Mouse (Mus musculus): Measurements from ENCODE around the gene Ly6f. TPM values are rescaled to one million over a fixed set of nuclear protein-coding genes. Genes with fewer than 3 reads are reported as not detected.

The Ly6f gene
- polyA plus RNA-seq, 1 experiment from 2014 or later = not detected

DNA sequence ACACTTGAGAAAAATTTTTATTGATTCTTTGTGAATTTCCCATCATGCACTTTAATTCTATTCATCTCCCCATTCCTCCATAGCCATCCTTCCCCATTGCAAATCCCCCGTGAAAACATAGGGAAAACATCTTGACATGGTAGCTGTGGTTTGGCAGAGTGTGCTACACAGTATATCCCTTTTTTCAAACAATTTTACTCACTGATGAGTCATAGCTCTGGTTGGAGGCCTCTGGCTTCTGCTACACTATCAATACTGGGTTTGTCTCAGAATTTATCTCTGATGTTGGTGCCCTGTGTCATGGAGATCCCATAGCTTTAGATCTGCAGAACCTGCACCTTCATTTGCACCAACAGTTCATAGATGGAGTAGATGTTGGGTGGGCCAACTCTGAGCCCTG lies 24.2 kb downstream of the Ly6f start:
- 50% methylated on average over 1 of the region's 1 CpGs for WGBS
- Histone ChIP-seq H3K27ac (replicated peaks in 1 of 2; ENCODE audit: control insufficient read depth in 1 of 2, insufficient read depth in 1 of 2, low read depth in 2 of 2, low read length in 2 of 2) (no peak overlapping the region), H3K4me3 (ENCODE audit: control insufficient read depth in 1 of 2, insufficient read depth in 1 of 2, low read depth in 1 of 2, low read length in 2 of 2) (no peak overlapping the region), H3K4me2 (ENCODE audit: low read length) (no peak overlapping the region), H3K27me3 (ENCODE audit: control insufficient read depth, insufficient read depth, low read length) (no peaks in the 10 kb centered on the region), H3K4me1 (ENCODE audit: control insufficient read depth in 2 of 2, insufficient read depth in 2 of 2, low read length in 2 of 2) (no peaks in the 10 kb centered on the region), H3K36me3 (ENCODE audit: control insufficient read depth, insufficient read depth, low read length) (no peaks in the 10 kb centered on the region), H3K9ac (ENCODE audit: low read length) (no peak overlapping the region), H3K9me3 (ENCODE audit: control insufficient read depth, low read length) (no peaks in the 10 kb centered on the region)
- no peak for ATAC-seq (ENCODE audit: insufficient number of reproducible peaks, insufficient read depth, low FRiP score, low read depth)

DNA sequence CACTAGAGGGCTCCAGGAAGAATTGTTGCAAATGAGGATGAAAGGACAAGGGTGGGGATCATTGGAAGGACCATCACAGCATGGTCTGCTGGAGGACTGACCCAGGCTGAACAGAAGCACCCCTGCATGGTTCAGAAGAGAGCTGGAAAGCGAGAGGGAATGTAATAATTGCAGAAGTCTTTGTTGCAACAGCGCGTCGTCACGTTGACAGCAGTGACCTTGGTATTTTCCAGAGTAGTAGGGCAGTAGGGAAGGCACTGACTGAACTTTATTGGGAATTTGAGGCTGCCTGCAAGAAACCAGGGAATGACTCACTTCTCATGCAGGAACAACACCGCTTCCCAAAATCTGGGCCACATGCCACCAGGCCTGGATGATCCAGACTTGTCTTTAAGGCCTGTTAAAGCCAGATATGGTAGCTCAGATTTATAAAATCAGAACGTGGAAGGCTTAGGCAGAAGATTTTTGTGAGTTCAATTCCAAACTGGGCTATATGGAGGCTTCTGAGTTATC lies 25.7 kb downstream of the Ly6f start:
- H3K9me3 ChIP-seq (ENCODE audit: control insufficient read depth, low read length) = no peaks in the 10 kb centered on the region

DNA sequence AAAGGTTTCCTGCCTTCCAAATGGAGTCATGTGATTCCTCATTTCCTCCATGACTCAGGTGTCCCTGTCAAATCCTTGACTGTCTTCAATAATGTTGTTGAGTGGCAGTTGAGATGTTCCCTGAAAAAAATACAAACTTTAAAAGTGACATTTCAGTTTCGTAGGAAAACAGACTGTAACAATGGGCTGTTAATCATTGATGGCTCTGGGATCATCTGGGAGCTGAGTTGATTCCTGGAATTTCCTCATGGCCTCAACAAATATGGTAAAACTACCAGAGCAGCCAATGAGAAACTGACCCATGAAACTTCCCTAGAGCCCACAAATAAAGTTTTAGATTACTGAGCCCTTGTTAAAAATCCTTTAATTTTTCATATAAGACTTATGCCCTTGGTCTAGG lies 37.9 kb downstream of the Ly6f start:
- H3K4me1 ChIP-seq (ENCODE audit: control insufficient read depth in 2 of 2, insufficient read depth in 2 of 2, low read length in 2 of 2) = no peaks in the 10 kb centered on the region
- 32% methylated on average over 1 of the region's 1 CpGs for WGBS
- H3K4me3 ChIP-seq (ENCODE audit: control insufficient read depth in 1 of 2, insufficient read depth in 1 of 2, low read depth in 1 of 2, low read length in 2 of 2) = no peak overlapping the region
- H3K27me3 ChIP-seq (ENCODE audit: control insufficient read depth, insufficient read depth, low read length) = no peaks in the 10 kb centered on the region
- ATAC-seq (ENCODE audit: insufficient number of reproducible peaks, insufficient read depth, low FRiP score, low read depth) = no peak
- no peak overlapping the region for H3K9ac ChIP-seq (ENCODE audit: low read length)
- H3K27ac ChIP-seq (replicated peaks in 1 of 2; ENCODE audit: control insufficient read depth in 1 of 2, insufficient read depth in 1 of 2, low read depth in 2 of 2, low read length in 2 of 2) = no peak overlapping the region
- H3K4me2 ChIP-seq (ENCODE audit: low read length) = no peak overlapping the region
- H3K9me3 ChIP-seq (ENCODE audit: control insufficient read depth, low read length) = peaks cover 22% of the 10 kb centered on the region
- no peaks in the 10 kb centered on the region for H3K36me3 ChIP-seq (ENCODE audit: control insufficient read depth, insufficient read depth, low read length)

More for the DNA sequence above, 25.7 kb downstream of the Ly6f start:
- Histone ChIP-seq H3K4me1 (ENCODE audit: control insufficient read depth in 2 of 2, insufficient read depth in 2 of 2, low read length in 2 of 2) (no peaks in the 10 kb centered on the region), H3K9ac (ENCODE audit: low read length) (no peak overlapping the region), H3K36me3 (ENCODE audit: control insufficient read depth, insufficient read depth, low read length) (no peaks in the 10 kb centered on the region), H3K4me3 (ENCODE audit: control insufficient read depth in 1 of 2, insufficient read depth in 1 of 2, low read depth in 1 of 2, low read length in 2 of 2) (no peak overlapping the region), H3K27me3 (ENCODE audit: control insufficient read depth, insufficient read depth, low read length) (no peaks in the 10 kb centered on the region), H3K4me2 (ENCODE audit: low read length) (no peak overlapping the region), H3K27ac (replicated peaks in 1 of 2; ENCODE audit: control insufficient read depth in 1 of 2, insufficient read depth in 1 of 2, low read depth in 2 of 2, low read length in 2 of 2) (no peak overlapping the region)
- WGBS = 72% methylated on average over 7 of the region's 7 CpGs
- no peak for ATAC-seq (ENCODE audit: insufficient number of reproducible peaks, insufficient read depth, low FRiP score, low read depth)

DNA sequence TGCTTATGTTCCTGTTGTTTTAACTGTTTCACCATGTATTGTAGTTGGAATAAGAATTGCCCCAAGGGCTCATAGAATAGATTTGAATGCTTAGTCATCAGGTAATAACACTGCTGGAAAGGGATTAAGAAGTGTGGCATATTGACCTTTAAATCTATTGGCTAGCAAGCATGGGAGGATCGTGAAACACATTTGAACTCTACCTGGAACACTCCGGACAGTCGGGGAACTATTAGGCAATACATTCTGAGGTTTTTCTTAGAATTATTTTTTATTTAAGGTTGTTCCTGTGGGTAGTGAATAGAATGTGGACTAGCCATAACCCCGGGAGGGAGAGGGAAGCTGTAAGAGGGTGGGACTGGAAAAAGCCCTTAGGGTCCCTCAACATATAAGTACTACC lies 41.0 kb downstream of the Ly6f start:
- Histone ChIP-seq H3K9me3 (ENCODE audit: control insufficient read depth, low read length) (peaks cover 22% of the 10 kb centered on the region), H3K36me3 (ENCODE audit: control insufficient read depth, insufficient read depth, low read length) (no peaks in the 10 kb centered on the region), H3K4me2 (ENCODE audit: low read length) (no peak overlapping the region), H3K4me1 (ENCODE audit: control insufficient read depth in 2 of 2, insufficient read depth in 2 of 2, low read length in 2 of 2) (no peaks in the 10 kb centered on the region), H3K27ac (replicated peaks in 1 of 2; ENCODE audit: control insufficient read depth in 1 of 2, insufficient read depth in 1 of 2, low read depth in 2 of 2, low read length in 2 of 2) (no peak overlapping the region), H3K9ac (ENCODE audit: low read length) (no peak overlapping the region), H3K4me3 (ENCODE audit: control insufficient read depth in 1 of 2, insufficient read depth in 1 of 2, low read depth in 1 of 2, low read length in 2 of 2) (no peak overlapping the region), H3K27me3 (ENCODE audit: control insufficient read depth, insufficient read depth, low read length) (no peaks in the 10 kb centered on the region)
- ATAC-seq (ENCODE audit: insufficient number of reproducible peaks, insufficient read depth, low FRiP score, low read depth) = no peak
- 82% methylated on average over 4 of the region's 4 CpGs for WGBS

DNA sequence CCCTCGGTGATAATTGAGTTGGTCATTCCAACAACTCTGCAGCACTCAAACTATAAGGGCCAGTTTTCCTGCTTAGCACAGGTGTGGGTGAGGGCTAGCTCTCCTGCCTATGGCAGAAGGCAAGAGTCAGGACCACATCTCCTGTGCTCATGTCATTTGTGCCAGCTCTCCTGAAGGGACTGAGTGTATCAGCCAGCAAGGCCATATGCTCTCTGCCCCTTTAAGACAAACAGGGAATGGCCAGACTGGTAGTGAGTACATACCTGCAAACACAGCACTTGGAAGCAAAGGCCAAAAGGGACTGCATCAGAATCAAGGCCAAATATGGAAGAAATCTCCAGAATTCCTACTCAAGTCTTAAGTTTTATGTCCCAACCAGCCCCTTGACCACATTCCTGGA lies 41.7 kb downstream of the Ly6f start:
- Histone ChIP-seq H3K27me3 (ENCODE audit: control insufficient read depth, insufficient read depth, low read length) (no peaks in the 10 kb centered on the region), H3K36me3 (ENCODE audit: control insufficient read depth, insufficient read depth, low read length) (no peaks in the 10 kb centered on the region), H3K9ac (ENCODE audit: low read length) (no peak overlapping the region), H3K4me2 (ENCODE audit: low read length) (no peak overlapping the region), H3K4me3 (ENCODE audit: control insufficient read depth in 1 of 2, insufficient read depth in 1 of 2, low read depth in 1 of 2, low read length in 2 of 2) (no peak overlapping the region), H3K9me3 (ENCODE audit: control insufficient read depth, low read length) (peaks cover 21% of the 10 kb centered on the region), H3K4me1 (ENCODE audit: control insufficient read depth in 2 of 2, insufficient read depth in 2 of 2, low read length in 2 of 2) (no peaks in the 10 kb centered on the region), H3K27ac (replicated peaks in 1 of 2; ENCODE audit: control insufficient read depth in 1 of 2, insufficient read depth in 1 of 2, low read depth in 2 of 2, low read length in 2 of 2) (no peak overlapping the region)
- WGBS = 89% methylated on average over 1 of the region's 1 CpGs
- no peak for ATAC-seq (ENCODE audit: insufficient number of reproducible peaks, insufficient read depth, low FRiP score, low read depth)

DNA sequence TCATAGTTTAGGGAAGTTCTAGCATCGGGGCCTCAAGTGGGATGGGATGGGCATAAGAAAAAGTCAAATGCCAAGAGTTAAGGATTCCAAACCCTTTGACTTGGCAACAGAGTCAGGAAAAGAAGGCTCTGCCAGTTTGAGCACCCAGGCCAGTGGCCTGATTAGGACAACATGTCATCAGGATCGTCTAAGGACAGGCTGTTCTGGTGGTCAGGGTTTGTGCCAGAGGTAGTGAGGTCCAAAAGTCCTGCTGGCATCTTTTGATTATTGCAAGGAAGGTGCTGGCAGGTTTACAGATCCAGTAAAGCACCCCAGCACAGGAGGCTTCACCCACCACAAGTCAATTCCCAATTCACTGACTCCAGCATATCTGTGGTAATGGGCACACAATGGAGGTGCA lies 46.2 kb downstream of the Ly6f start:
- Histone ChIP-seq H3K36me3 (ENCODE audit: control insufficient read depth, insufficient read depth, low read length) (no peaks in the 10 kb centered on the region), H3K9ac (ENCODE audit: low read length) (no peak overlapping the region), H3K27ac (replicated peaks in 1 of 2; ENCODE audit: control insufficient read depth in 1 of 2, insufficient read depth in 1 of 2, low read depth in 2 of 2, low read length in 2 of 2) (no peak overlapping the region), H3K4me2 (ENCODE audit: low read length) (no peak overlapping the region), H3K27me3 (ENCODE audit: control insufficient read depth, insufficient read depth, low read length) (no peaks in the 10 kb centered on the region), H3K9me3 (ENCODE audit: control insufficient read depth, low read length) (peaks cover 12% of the 10 kb centered on the region), H3K4me3 (ENCODE audit: control insufficient read depth in 1 of 2, insufficient read depth in 1 of 2, low read depth in 1 of 2, low read length in 2 of 2) (no peak overlapping the region), H3K4me1 (ENCODE audit: control insufficient read depth in 2 of 2, insufficient read depth in 2 of 2, low read length in 2 of 2) (no peaks in the 10 kb centered on the region)
- no peak for ATAC-seq (ENCODE audit: insufficient number of reproducible peaks, insufficient read depth, low FRiP score, low read depth)
- WGBS = 67% methylated on average over 2 of the region's 2 CpGs

DNA sequence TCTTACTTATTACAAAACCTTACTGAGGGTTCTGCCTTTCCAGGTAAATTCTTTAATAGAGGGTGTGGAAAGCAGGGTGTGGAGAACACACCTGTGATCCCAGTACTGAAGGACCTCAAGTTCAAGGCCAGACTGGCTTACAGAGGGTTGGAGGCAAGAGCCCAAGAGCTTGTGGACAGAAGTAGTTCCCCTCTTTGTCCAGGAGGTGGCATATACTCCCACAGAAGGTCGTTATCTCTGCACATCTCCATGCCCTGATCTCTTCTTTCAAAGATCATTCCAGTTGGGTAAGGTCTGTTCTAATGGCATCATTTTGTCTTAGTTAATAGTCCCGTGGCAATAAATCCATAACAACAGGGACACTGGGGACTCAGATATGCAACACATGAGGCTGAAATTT lies 49.0 kb downstream of the Ly6f start:
- peaks cover 10% of the 10 kb centered on the region for H3K9me3 ChIP-seq (ENCODE audit: control insufficient read depth, low read length)
- no peak for ATAC-seq (ENCODE audit: insufficient number of reproducible peaks, insufficient read depth, low FRiP score, low read depth)
- no peak overlapping the region for H3K27ac ChIP-seq (replicated peaks in 1 of 2; ENCODE audit: control insufficient read depth in 1 of 2, insufficient read depth in 1 of 2, low read depth in 2 of 2, low read length in 2 of 2)
- H3K9ac ChIP-seq (ENCODE audit: low read length) = no peak overlapping the region
- no peaks in the 10 kb centered on the region for H3K36me3 ChIP-seq (ENCODE audit: control insufficient read depth, insufficient read depth, low read length)
- WGBS = 51% methylated on average over 2 of the region's 2 CpGs
- no peaks in the 10 kb centered on the region for H3K4me1 ChIP-seq (ENCODE audit: control insufficient read depth in 2 of 2, insufficient read depth in 2 of 2, low read length in 2 of 2)
- no peak overlapping the region for H3K4me2 ChIP-seq (ENCODE audit: low read length)
- no peaks in the 10 kb centered on the region for H3K27me3 ChIP-seq (ENCODE audit: control insufficient read depth, insufficient read depth, low read length)
- H3K4me3 ChIP-seq (ENCODE audit: control insufficient read depth in 1 of 2, insufficient read depth in 1 of 2, low read depth in 1 of 2, low read length in 2 of 2) = no peak overlapping the region

DNA sequence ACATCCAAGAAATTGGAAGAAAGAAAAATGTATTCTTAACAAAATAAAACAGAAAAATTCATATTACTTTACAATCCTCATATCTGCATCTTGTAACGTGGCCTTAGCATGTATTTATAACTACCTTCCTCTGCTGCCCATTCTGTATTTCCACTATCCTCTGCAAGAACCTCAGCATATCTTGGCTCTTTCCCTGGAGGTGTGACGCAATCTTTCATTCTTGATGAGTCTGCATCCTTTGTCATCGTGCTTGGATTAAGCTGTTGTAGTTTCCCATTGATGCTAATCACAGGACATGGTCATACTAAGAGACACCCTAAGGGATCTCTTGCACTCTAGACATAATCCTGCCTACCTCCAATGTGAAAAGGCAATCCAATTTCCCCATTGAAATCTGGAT lies 50.4 kb downstream of the Ly6f start:
- ATAC-seq (ENCODE audit: insufficient number of reproducible peaks, insufficient read depth, low FRiP score, low read depth) = no peak
- 78% methylated on average over 3 of the region's 3 CpGs for WGBS
- Histone ChIP-seq H3K4me1 (ENCODE audit: control insufficient read depth in 2 of 2, insufficient read depth in 2 of 2, low read length in 2 of 2) (no peaks in the 10 kb centered on the region), H3K36me3 (ENCODE audit: control insufficient read depth, insufficient read depth, low read length) (no peaks in the 10 kb centered on the region), H3K9me3 (ENCODE audit: control insufficient read depth, low read length) (peaks cover 18% of the 10 kb centered on the region), H3K27ac (replicated peaks in 1 of 2; ENCODE audit: control insufficient read depth in 1 of 2, insufficient read depth in 1 of 2, low read depth in 2 of 2, low read length in 2 of 2) (no peak overlapping the region), H3K4me2 (ENCODE audit: low read length) (no peak overlapping the region), H3K27me3 (ENCODE audit: control insufficient read depth, insufficient read depth, low read length) (no peaks in the 10 kb centered on the region), H3K4me3 (ENCODE audit: control insufficient read depth in 1 of 2, insufficient read depth in 1 of 2, low read depth in 1 of 2, low read length in 2 of 2) (no peak overlapping the region), H3K9ac (ENCODE audit: low read length) (no peak overlapping the region)

Data from heart, embryonic 14.5 days (tissue).